Mouse (Mus musculus) liver, adult 2 months (tissue): Measurements from ENCODE around the gene Dusp11. TPM values are rescaled to one million over a fixed set of nuclear protein-coding genes. Genes with fewer than 3 reads are reported as not detected.
A peak's percentile ranks its signal among the peaks of the same experiment; 100 is the strongest.
"Not testable (repeated sequence)": the region's sequence is repeated elsewhere in the genome, so short reads cannot be mapped to it uniquely, and the experiment has no call there.

Experiments
- DNase-seq: peaks from one replicate; pipeline ENCODE4 v3.0.0-alpha.2; 2011; ENCODE audit warnings: low read depth, low spot score; ENCODE audit errors: extremely low read depth
- H3K27ac ChIP-seq: fragments of 200-500 bp; replicated peaks from 2 replicates; pipeline ENCODE4 v1.5.1; 2012; ENCODE audit warnings: low read depth, mild to moderate bottlenecking, control low read depth, inconsistent platforms, low read length; ENCODE audit not compliant: insufficient read depth
- H3K27me3 ChIP-seq: fragments of 200-500 bp; 2 replicates; pipeline ENCODE4 v1.6.1; 2012; ENCODE audit warnings: mild to moderate bottlenecking, moderate library complexity, low read length, inconsistent platforms; ENCODE audit not compliant: control insufficient read depth, insufficient read depth
- H3K36me3 ChIP-seq: fragments of 200-500 bp; 2 replicates; pipeline ENCODE4 v1.6.1; 2012; ENCODE audit warnings: low read length, inconsistent platforms; ENCODE audit not compliant: control insufficient read depth, insufficient read depth
- H3K4me1 ChIP-seq: fragments of 200-500 bp; 2 replicates; pipeline ENCODE4 v1.6.1; 2011; ENCODE audit warnings: low read length; ENCODE audit not compliant: control insufficient read depth, insufficient read depth
- H3K4me3 ChIP-seq: fragments of 200-500 bp; 2 replicates; pipeline ENCODE4 v1.5.1; 2011; ENCODE audit warnings: low read depth, mild to moderate bottlenecking, control low read depth, low read length, moderate library complexity; ENCODE audit not compliant: insufficient read depth
- H3K79me2 ChIP-seq: fragments of 200-500 bp; 2 replicates; pipeline ENCODE4 v1.6.1; 2012; ENCODE audit warnings: inconsistent platforms, mild to moderate bottlenecking, low read length, moderate library complexity; ENCODE audit not compliant: control insufficient read depth, insufficient read depth
- H3K9ac ChIP-seq: fragments of 200-500 bp; 2 replicates; pipeline ENCODE4 v1.6.1; 2012; ENCODE audit warnings: low read depth, mild to moderate bottlenecking, control low read depth, inconsistent platforms, low read length
- CTCF ChIP-seq: fragments of 200-500 bp; IDR thresholded peaks from 2 replicates; pipeline ENCODE4 v1.5.1; 2011; ENCODE audit warnings: low read depth, low read length, control low read depth
- POLR2A ChIP-seq: fragments of 200-500 bp; IDR thresholded peaks from 2 replicates; pipeline ENCODE4 v1.6.1; 2011; ENCODE audit warnings: low read length, control low read depth; ENCODE audit not compliant: insufficient read depth; ENCODE audit errors: extremely low read depth
- WGBS: fragments of 180-500 bp; shearing (Covaris S2); methylation state at CpG from one replicate; pipeline ENCODE4 v1.1.7; 2018; 5-methylcytosine and 5-hydroxymethylcytosine counted together
- polyA plus RNA-seq: library from polyadenylated mRNA; depleted of rRNA; stranded (reverse); fragments of >200 nt; gene quantifications from 2 replicates; pipeline ENCODE4 v1.2.3, GENCODE M21; 2012
- total RNA-seq: library from RNA; depleted of rRNA; stranded (reverse); fragments of >200 nt; gene quantifications from 2 replicates; pipeline ENCODE4 v1.2.3, GENCODE M21; 2014

Dusp11 gene
- total and polyA plus RNA-seq, 2 experiments, result 26.1 to 28.9 TPM

DNA sequence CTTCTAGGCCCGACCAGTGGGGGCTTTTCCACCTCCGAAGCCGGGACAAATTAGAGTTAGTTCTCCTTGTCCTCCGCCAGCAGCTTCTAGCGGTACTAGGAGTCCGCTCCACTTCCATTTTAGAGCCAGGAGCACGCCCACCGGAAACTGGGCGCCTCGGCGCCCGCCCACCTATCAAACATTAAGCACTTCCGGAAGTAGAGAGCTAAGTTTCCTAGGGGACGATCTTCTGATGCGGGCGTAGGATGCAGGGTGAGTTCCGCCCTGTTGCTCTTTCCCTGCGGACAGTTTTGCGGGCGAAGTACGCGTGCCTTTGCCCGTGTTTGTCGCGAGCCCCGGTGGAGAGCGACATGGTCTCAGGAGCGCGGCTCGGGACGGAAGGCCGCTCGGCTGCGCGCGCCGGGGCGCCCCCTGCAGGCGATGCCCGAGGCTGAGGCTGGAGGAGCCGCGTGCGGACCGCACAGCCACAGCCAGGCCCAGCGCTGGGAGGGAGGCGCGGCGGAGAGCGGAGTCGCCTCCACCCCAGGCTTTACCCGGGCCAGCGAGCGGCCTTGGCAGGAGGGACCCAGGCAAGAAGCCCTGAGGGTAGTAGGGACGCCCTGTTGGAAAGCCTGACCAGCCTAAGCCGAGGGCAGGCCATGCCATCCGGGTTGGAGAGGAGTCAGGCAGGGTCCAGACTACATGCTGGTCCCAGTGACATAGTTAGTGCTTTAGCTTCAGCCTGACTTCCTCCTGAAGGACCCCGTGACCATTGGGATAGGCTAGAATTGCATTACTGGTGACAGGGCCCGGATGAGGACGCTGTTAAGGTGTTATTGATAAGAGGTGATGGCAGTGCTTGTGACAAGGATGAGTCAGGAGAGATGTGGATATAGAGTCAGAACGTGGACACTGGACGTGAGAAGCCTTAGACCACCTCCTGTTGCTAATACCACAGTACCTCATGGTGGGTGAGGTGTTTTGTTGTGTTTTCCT is 45.6 kb downstream of the Dusp11 start, which contains the start of gene Nat8f1:
TSS of gene Nat8f1 (minus strand) at position 149 of the 975 bp plus-strand sequence.
- TF ChIP-seq CTCF (peak; percentile 46), POLR2A (peak; percentile 57; the same call in 1 of the 2 replicates)

DNA sequence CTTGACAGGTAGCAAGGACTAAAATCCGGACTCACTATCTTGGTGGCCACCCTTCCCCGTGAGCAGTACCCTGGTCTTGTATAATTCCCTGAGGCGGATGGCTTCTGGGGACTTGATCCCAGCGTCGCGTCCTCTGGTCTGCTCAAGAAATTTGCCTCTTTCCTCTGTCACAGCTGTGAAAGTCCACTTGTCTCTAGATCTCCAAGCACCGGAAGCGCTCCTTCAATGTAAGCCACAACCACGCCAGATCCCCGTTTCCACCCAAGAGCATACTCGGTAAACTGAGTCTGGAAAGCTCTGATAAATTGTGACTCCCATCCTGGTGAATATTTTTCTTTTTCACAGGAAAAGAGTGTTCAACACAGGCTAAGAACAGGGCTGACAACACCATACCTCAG is 46.3 kb downstream of the Dusp11 start:
- under 1% methylated on average over 11 of the region's 11 CpGs for WGBS
- no peaks in the 10 kb centered on the region for H3K27me3 ChIP-seq
- H3K9ac ChIP-seq, result peak overlapping the region; percentile 94
- peak overlapping the region; percentile 99 for H3K27ac ChIP-seq
- peaks cover 12% of the 10 kb centered on the region for H3K36me3 ChIP-seq
- peaks cover 23% of the 10 kb centered on the region for H3K4me1 ChIP-seq
- peaks cover 5% of the 10 kb centered on the region; the same call in 1 of the 2 replicates for H3K79me2 ChIP-seq
- TF ChIP-seq CTCF (no peak), POLR2A (no peak)
- peak overlapping the region; percentile 61 for H3K4me3 ChIP-seq
- no peak for DNase-seq

More for the DNA sequence above, 45.6 kb downstream of the Dusp11 start, which contains the start of gene Nat8f1:
- not testable (repeated sequence) for H3K27me3 ChIP-seq
- peaks cover 18% of the 10 kb centered on the region for H3K36me3 ChIP-seq
- peak within 1 kb of the TSS; percentile 61 for H3K4me3 ChIP-seq
- peaks cover 22% of the 10 kb centered on the region for H3K4me1 ChIP-seq
- H3K9ac ChIP-seq, result peak within 1 kb of the TSS; percentile 94
- WGBS, result under 1% methylated on average over 61 of the region's 61 CpGs
- H3K27ac ChIP-seq, result peak within 1 kb of the TSS; percentile 99
- DNase-seq, result peak; percentile 90
- peaks cover 10% of the 10 kb centered on the region; the same call in 1 of the 2 replicates for H3K79me2 ChIP-seq

GRCm38 (mm10) chr6:85911587-85911986 is 49.9 kb downstream of the Dusp11 start, which contains the start of gene Tprkb:
Gene Tprkb (plus strand): TSS chr6:85911865.
- TF ChIP-seq CTCF (no peak), POLR2A (no peak)
- peak within 1 kb of the TSS; percentile 26; the same call in 1 of the 2 replicates for H3K4me3 ChIP-seq
- H3K4me1 ChIP-seq, result peaks cover 45% of the 10 kb centered on the region
- peak within 1 kb of the TSS; percentile 56 for H3K9ac ChIP-seq
- peaks cover 16% of the 10 kb centered on the region for H3K36me3 ChIP-seq
- H3K27ac ChIP-seq, result peak within 1 kb of the TSS; percentile 69
- peaks cover 5% of the 10 kb centered on the region; the same call in 1 of the 2 replicates for H3K79me2 ChIP-seq
- H3K27me3 ChIP-seq, result no peaks in the 10 kb centered on the region
- 65% methylated on average over 3 of the region's 3 CpGs for WGBS
- DNase-seq, result peak; percentile 49

GRCm38 (mm10) chr6:85909704-85910103 is 51.8 kb downstream of the Dusp11 start:
- peaks cover 16% of the 10 kb centered on the region for H3K36me3 ChIP-seq
- WGBS, result 88% methylated on average over 1 of the region's 1 CpGs
- TF ChIP-seq CTCF (no peak), POLR2A (no peak)
- no peaks in the 10 kb centered on the region for H3K27me3 ChIP-seq
- no peak overlapping the region for H3K4me3 ChIP-seq
- peaks cover 4% of the 10 kb centered on the region; the same call in 1 of the 2 replicates for H3K79me2 ChIP-seq
- no peak overlapping the region; the same call in 1 of the 2 replicates for H3K9ac ChIP-seq
- peak overlapping the region; percentile 77 for H3K27ac ChIP-seq
- H3K4me1 ChIP-seq, result peaks cover 45% of the 10 kb centered on the region
- peak; percentile 77 for DNase-seq

- Histone ChIP-seq H3K36me3 (peaks cover 13% of the 10 kb centered on the region), H3K4me3 (no peak overlapping the region), H3K27me3 (no peaks in the 10 kb centered on the region), H3K79me2 (no peaks in the 10 kb centered on the region; the same call in 1 of the 2 replicates), H3K9ac (peak overlapping the region; percentile 46; the same call in 1 of the 2 replicates), H3K27ac (peak overlapping the region; percentile 88), H3K4me1 (peaks cover 45% of the 10 kb centered on the region)
- peak; percentile 93 for DNase-seq
- WGBS, result 22% methylated on average over 3 of the region's 3 CpGs
- TF ChIP-seq POLR2A (no peak), CTCF (no peak)
Observed at GRCm38 (mm10) chr6:85908341-85908740, 53.1 kb downstream of the Dusp11 start.

- peak overlapping the region; percentile 42 for H3K9ac ChIP-seq
- H3K27ac ChIP-seq, result peak overlapping the region; percentile 88
- 21% methylated on average over 2 of the region's 2 CpGs for WGBS
- H3K36me3 ChIP-seq, result peaks cover 13% of the 10 kb centered on the region
- peak; percentile 86 for DNase-seq
- not testable (repeated sequence) for H3K27me3 ChIP-seq, H3K4me3 ChIP-seq, H3K79me2 ChIP-seq
- peaks cover 45% of the 10 kb centered on the region for H3K4me1 ChIP-seq
Observed at GRCm38 (mm10) chr6:85906911-85907351, 54.5 kb downstream of the Dusp11 start.
